Mouse (Mus musculus) left cerebral cortex, adult 18-20 months (tissue): ENCODE data around the gene Sobp. TPM values are rescaled to one million over a fixed set of nuclear protein-coding genes. Genes with fewer than 3 reads are reported as not detected.

Experiments
- DNase-seq, 2 experiments: peaks; one replicate each; pipeline ENCODE4 v3.0.0; 2021 to 2022; ENCODE audit warnings: low spot score in 2 of 2, mixed read lengths in 1 of 2
- total RNA-seq, 2 experiments: library from RNA; stranded (reverse); gene quantifications; 2 replicates each; pipeline ENCODE4 v1.2.3; 2021

Sobp gene
- total RNA-seq, 2 experiments from 2014 or later, result 68.0 to 71.5 TPM

DNA sequence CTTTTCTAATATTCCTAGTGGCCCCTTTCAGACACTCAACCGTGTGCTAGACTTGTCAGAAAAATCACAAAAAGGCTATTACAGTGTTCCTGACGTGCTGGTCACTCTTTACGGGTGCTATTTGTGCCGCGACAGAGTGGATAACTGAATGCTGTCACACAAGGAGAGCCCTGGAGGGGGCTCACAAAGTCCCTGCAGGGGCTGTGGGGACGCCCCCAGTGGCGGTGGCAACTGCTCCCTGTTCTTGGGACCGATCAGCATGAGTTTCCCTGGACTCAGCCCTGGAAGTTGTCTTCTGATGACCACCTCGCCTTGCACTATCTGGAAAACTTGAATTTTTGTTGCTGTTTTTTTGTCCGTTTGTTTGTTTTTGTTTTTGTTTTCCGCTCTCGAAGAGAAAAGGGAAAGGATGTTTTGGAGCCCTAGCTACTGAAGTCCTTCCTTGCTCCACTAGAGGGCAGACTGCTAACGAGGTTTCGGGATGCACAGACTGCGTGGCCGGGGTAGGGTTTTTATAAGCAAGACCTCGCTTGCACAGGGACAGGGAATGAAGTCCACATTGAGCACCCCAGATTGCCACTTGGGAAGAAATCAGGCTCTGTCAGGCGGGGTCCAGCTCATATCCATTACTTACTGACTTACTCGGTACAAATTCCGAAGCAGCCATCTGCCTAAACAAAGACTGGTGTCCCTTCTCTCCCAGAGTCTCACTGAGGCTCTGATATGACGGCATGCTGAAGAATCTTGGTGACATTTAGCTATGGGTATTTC lies 216.3 kb downstream of the Sobp start:
- DNase-seq, result peak; percentile 76 to 79

DNA sequence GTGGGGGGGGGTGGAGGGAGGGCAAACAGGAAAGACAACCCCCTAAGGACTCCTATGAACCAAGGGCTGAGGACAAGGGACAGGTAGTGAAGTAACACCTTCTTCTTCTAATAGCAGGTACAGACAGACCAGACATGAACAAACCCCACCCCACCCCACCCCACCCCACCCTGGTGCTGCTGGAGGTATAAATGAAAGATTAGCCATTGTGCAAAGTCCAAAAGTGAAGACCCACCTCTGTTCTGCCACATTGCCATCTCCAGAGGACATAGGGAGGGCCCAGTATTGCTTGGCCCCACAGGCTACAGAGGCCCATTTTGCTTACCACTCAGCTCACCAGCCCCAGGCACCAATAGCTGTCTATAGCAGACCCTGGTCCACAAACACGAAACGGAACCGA lies 219.1 kb downstream of the Sobp start:
- DNase-seq, result no peak

DNA sequence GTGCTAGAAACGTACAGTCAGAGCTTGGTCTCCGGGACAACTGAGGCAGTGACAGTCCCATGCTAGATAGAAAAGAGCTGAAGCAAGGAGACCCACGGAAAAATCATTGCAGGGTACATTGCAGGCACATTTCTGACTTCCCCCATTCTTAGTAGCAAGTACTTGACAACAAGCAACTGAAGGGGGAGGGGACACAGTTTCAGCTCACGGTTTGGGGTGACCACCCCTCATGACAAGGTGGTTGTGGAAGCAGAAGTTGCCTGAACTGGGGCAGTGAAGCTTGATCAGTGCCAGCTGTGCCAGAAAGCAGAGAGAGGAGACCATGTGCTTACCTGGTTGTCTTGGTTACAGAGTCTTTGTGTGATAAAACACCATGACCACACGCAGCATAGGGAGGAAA lies 220.7 kb downstream of the Sobp start:
- DNase-seq, result no peak

Other genes starting within 250 kb of the Sobp start
- 1 to 10 TPM; 2.0 to 2.2 TPM for gene 9030612E09Rik, start 174 bp upstream of the Sobp start, total RNA-seq
- 10 to 100 TPM; 16.5 to 19.3 TPM for gene Pdss2, start 47.0 kb upstream of the Sobp start, total RNA-seq